Mouse (Mus musculus) hindbrain, embryonic 14.5 days (tissue): ENCODE data around the gene Bglap2. TPM values are rescaled to one million over a fixed set of nuclear protein-coding genes. Genes with fewer than 3 reads are reported as not detected.
A peak's percentile ranks its signal among the peaks of the same experiment; 100 is the strongest.

Experiments
- ATAC-seq: fragments of 200-750 bp; cut with Nextera tagmentation; 2 replicates; pipeline ENCODE4 v1.8.0; 2017; ENCODE audit warnings: moderate number of reproducible peaks, mild to moderate bottlenecking, moderate TSS enrichment, moderate library complexity; ENCODE audit not compliant: low FRiP score
- DNase-seq: peaks from one replicate; pipeline ENCODE4 v3.0.0-alpha.2; 2015; ENCODE audit warnings: low spot score
- H3K27ac ChIP-seq: fragments of 300-500 bp; sonication (generic); 2 replicates; pipeline ENCODE4 v1.5.1; 2014; ENCODE audit warnings: mild to moderate bottlenecking, moderate library complexity
- H3K27me3 ChIP-seq: fragments of 300-500 bp; sonication (generic); 2 replicates; pipeline ENCODE4 v1.6.1; 2014; ENCODE audit warnings: mild to moderate bottlenecking, low read length, mixed read lengths; ENCODE audit not compliant: control insufficient read depth, insufficient read depth
- H3K36me3 ChIP-seq: fragments of 300-500 bp; sonication (generic); replicated peaks from 2 replicates; pipeline ENCODE4 v1.6.1; 2014; ENCODE audit not compliant: control insufficient read depth, insufficient read depth
- H3K4me1 ChIP-seq: fragments of 300-500 bp; sonication (generic); replicated peaks from 2 replicates; pipeline ENCODE4 v1.6.1; 2014; ENCODE audit warnings: antibody characterized with exemption, low read length, mixed read lengths; ENCODE audit not compliant: control insufficient read depth, insufficient read depth
- H3K4me2 ChIP-seq: fragments of 300-500 bp; sonication (generic); replicated peaks from 2 replicates; pipeline ENCODE4 v1.6.1; 2014; ENCODE audit warnings: mild to moderate bottlenecking, moderate library complexity
- H3K4me3 ChIP-seq: fragments of 300-500 bp; sonication (generic); replicated peaks from 2 replicates; pipeline ENCODE4 v1.5.1; 2014; ENCODE audit warnings: mild to moderate bottlenecking, low read length
- H3K9ac ChIP-seq: fragments of 300-500 bp; sonication (generic); 2 replicates; pipeline ENCODE4 v1.6.1; 2014
- H3K9me3 ChIP-seq: fragments of 300-500 bp; sonication (generic); 2 replicates; pipeline ENCODE4 v1.6.1; 2016; ENCODE audit warnings: low read length; ENCODE audit not compliant: control insufficient read depth
- WGBS: fragments of 180-500 bp; shearing (Covaris S2); extraction: QIAGEN DNeasy Blood & Tissue Kit; methylation state at CpG from one replicate; pipeline ENCODE4 v1.1.7; 2014; 5-methylcytosine and 5-hydroxymethylcytosine counted together
- polyA plus RNA-seq: library from polyadenylated mRNA; unstranded; fragments of >200 nt; fragmentation: Nextera tagmentation; extraction: Ambion mirVana; gene quantifications from 2 replicates; pipeline ENCODE4 v1.2.1, GENCODE M21; 2014

Gene Bglap2
- polyA plus RNA-seq, 1 experiment from 2014 or later, result not detected

DNA sequence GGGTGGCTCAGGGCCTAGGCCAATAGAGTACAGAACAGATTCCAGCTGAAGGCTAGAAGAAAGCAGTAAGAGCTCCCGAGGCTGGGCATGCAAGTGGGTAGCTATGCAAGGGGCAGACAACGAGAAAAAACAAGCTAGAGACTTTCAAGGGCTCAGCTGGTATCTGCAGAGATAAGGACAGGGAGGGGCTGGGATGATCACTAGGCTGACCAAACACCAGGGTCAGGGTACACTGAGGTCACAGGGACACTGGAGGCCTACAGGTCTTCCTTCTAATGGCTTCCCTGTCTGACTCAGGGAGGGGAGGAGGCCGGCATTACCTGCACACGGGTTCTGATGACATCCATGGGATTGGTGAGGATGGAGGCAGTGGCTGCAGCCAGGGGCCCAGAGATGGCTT is 37.2 kb upstream of the Bglap2 start:
- Histone ChIP-seq H3K4me2 (no peak overlapping the region), H3K4me1 (peaks cover 4% of the 10 kb centered on the region; the same call in 1 of the 2 replicates), H3K36me3 (peaks cover 96% of the 10 kb centered on the region), H3K27ac (no peak overlapping the region), H3K27me3 (no peaks in the 10 kb centered on the region), H3K4me3 (no peak overlapping the region), H3K9ac (no peak overlapping the region), H3K9me3 (no peaks in the 10 kb centered on the region)
- no peak for DNase-seq
- WGBS, result 93% methylated on average over 4 of the region's 4 CpGs
- ATAC-seq, result no peak

DNA sequence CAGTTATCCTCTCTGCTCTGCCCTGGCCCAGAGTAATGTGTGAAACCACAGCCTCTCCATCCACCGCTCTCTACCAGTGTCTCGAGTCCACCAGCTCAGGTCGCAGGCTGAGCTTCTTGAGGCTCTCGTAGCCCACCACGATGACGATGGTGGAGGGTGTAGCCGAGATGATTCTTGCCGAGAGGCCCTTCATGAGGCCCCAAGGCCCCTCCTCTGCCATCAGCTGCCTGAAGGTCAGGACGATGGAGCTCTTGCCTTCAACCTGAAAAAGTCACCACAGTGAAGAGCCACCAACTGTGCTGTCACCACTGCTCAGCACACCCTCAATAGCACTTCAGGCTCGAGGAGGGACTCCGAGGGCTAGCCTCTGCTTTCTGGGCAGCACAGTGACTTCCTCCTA is 34.1 kb upstream of the Bglap2 start:
- Histone ChIP-seq H3K36me3 (peaks cover 66% of the 10 kb centered on the region), H3K9me3 (no peaks in the 10 kb centered on the region), H3K9ac (no peak overlapping the region), H3K27ac (no peak overlapping the region), H3K4me1 (peaks cover 12% of the 10 kb centered on the region), H3K4me2 (no peak overlapping the region), H3K4me3 (no peak overlapping the region), H3K27me3 (no peaks in the 10 kb centered on the region)
- 90% methylated on average over 11 of the region's 11 CpGs for WGBS
- ATAC-seq (no peak), DNase-seq (no peak)

DNA sequence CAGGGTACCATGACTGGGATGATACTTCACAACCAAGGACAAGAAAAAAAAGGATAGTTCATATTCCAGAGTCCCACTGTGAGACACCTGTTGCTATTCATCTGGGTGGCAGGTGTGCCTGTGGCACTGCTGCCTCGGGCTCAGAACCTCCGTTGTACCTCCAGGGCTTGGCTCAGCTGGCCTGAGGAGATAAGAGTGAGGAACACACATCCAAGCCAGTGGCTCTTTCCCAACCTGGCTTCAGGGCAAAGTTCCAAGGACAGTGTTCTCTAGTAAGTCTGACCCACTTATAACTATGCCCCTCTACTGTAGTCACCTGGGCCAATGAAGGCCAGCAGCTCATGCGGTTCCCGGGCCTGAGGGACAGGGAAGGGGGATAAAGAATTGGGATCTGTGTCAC is 33.2 kb upstream of the Bglap2 start:
- peaks cover 12% of the 10 kb centered on the region for H3K4me1 ChIP-seq
- no peak overlapping the region for H3K27ac ChIP-seq
- DNase-seq (no peak), ATAC-seq (no peak)
- no peak overlapping the region for H3K9ac ChIP-seq
- no peak overlapping the region for H3K4me3 ChIP-seq
- 89% methylated on average over 4 of the region's 4 CpGs for WGBS
- no peak overlapping the region for H3K4me2 ChIP-seq
- no peaks in the 10 kb centered on the region for H3K27me3 ChIP-seq
- no peaks in the 10 kb centered on the region for H3K9me3 ChIP-seq
- H3K36me3 ChIP-seq, result peaks cover 56% of the 10 kb centered on the region

DNA sequence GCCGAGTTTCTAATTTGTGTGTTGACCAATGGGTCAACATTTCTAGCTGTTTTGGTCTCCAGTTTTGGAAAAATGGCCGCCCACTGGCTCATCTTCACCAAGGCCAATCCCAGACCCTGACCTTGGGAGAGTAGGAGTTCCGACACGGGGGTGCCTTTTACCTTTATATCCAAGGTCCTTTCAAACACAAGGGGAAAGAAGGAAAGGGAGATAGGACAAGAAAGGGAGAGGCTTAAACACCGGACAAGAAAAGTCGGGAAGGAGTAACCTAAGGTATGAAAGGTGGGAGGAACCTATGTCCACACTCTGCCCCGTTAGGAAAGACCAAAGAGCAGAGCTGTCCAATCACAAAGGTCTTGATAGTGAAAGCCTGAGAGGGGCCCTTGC is 32.1 kb upstream of the Bglap2 start:
- 28% methylated on average over 7 of the region's 7 CpGs for WGBS
- ATAC-seq, result no peak

DNA sequence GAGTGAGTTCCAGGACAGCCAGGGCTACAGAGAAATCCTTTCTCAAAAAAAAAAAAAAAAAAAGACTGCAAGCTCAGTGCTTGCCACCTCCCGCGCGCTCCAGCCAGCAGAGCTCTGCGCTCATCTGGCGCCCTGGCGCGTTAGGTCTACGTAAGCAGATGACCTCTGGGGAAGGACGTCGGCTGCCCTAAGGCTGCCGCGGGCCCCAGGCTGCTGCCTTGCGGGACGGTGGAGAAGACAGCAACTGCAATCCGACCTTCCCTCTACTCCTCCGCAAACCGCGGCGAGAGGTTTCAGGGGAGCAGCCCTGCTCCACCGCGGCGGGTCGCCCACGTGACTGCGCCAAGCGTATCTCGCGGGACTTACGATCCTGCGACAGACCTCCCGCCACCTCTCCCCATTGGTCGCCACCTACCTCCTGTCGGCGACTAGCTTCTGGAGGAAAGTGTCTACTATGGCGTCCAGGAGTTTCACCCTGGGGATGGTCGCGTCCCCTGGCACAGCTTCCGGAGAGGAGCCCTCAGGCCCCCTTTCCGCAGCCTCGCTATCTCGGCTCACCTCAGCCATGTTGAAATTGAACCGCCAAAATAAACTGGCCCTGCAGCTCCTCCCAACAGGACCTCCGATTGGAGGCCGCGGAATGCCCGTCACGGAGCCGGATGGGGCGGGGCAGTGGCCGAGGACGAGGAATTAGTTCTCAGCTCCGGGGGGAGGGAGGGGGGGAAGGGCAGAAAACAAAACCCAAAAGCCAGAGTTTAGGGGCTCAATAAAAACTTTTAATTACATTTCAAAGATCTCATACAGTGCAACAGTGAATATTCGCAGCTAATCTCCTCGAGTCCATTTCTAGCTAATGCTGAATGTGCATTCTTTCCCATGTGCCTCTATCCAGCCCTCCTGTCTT is 31.5 kb upstream of the Bglap2 start, which contains the start of gene Pmf1:
Gene Pmf1 (minus strand): TSS at position 591 of the 904 bp plus-strand sequence.
- peak; percentile 81 for DNase-seq

More for the DNA sequence above, 32.1 kb upstream of the Bglap2 start:
- Histone ChIP-seq H3K36me3 (peaks cover 47% of the 10 kb centered on the region), H3K4me2 (peak overlapping the region; percentile 73), H3K27ac (peak overlapping the region; percentile 86), H3K27me3 (no peaks in the 10 kb centered on the region), H3K4me3 (peak overlapping the region; percentile 56), H3K9me3 (no peaks in the 10 kb centered on the region), H3K4me1 (peaks cover 12% of the 10 kb centered on the region), H3K9ac (peak overlapping the region; percentile 77)
- DNase-seq, result no peak

DNA sequence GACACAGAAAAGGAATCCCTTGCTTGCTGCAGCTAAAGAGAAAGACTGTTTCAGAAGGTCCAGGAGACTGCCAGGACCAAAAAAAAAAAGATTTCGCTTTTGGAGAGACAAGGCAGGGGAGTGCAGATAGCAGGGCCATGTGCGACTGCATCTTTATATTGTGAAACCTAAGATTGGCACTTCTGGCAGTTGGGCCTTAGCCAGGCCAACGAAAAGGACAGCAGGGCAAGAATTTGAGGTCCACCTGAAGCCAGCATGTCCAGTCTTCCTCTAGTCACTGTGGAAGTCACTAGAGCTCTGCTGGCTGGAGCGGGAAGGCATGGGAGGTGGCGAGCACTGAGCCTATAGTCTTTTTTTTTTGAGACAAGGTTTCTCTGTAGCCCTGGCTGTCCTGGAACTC is 30.5 kb upstream of the Bglap2 start:
- Histone ChIP-seq H3K9ac (peak overlapping the region; percentile 77; the same call in 1 of the 2 replicates), H3K4me1 (peaks cover 12% of the 10 kb centered on the region), H3K36me3 (peaks cover 30% of the 10 kb centered on the region), H3K4me2 (peak overlapping the region; percentile 73), H3K4me3 (peak overlapping the region; percentile 56; the same call in 1 of the 2 replicates), H3K27ac (no peak overlapping the region), H3K9me3 (no peaks in the 10 kb centered on the region), H3K27me3 (no peaks in the 10 kb centered on the region)
- 75% methylated on average over 5 of the region's 5 CpGs for WGBS
- DNase-seq (no peak), ATAC-seq (no peak)

More for the DNA sequence above, 31.5 kb upstream of the Bglap2 start, which contains the start of gene Pmf1:
- Histone ChIP-seq H3K27ac (peak within 1 kb of the TSS; percentile 86), H3K9me3 (no peaks in the 10 kb centered on the region), H3K36me3 (peaks cover 41% of the 10 kb centered on the region), H3K4me2 (peak within 1 kb of the TSS; percentile 73), H3K4me3 (peak within 1 kb of the TSS; percentile 56), H3K27me3 (no peaks in the 10 kb centered on the region), H3K4me1 (peaks cover 12% of the 10 kb centered on the region), H3K9ac (peak within 1 kb of the TSS; percentile 77)
- ATAC-seq, result peak; percentile 89
- WGBS, result under 1% methylated on average over 54 of the region's 54 CpGs

DNA sequence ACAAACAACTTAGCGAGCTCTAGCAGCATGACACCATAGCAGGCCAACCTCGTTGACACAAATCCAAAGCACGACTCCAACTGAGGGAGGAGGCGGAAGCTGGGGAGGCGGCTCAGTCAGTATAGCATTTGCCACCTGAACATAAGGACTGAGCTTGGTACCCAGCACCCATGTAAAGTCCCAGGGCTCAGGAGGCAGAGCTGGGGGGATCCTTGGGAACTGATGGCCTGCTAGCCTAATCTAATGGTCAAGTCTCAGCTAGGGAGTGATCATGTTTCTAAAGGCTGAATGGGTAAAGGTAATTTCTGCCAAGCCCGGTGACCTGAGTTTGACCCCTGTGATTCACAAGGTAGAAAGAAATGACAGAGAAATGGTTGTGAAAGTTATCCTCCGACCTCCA is 29.0 kb upstream of the Bglap2 start:
- no peaks in the 10 kb centered on the region for H3K27me3 ChIP-seq
- WGBS, result 63% methylated on average over 7 of the region's 7 CpGs
- H3K4me3 ChIP-seq, result no peak overlapping the region
- H3K9ac ChIP-seq, result no peak overlapping the region
- DNase-seq (no peak), ATAC-seq (no peak)
- H3K27ac ChIP-seq, result no peak overlapping the region
- H3K4me1 ChIP-seq, result peaks cover 12% of the 10 kb centered on the region
- no peak overlapping the region for H3K4me2 ChIP-seq
- peaks cover 17% of the 10 kb centered on the region for H3K36me3 ChIP-seq
- H3K9me3 ChIP-seq, result no peaks in the 10 kb centered on the region

DNA sequence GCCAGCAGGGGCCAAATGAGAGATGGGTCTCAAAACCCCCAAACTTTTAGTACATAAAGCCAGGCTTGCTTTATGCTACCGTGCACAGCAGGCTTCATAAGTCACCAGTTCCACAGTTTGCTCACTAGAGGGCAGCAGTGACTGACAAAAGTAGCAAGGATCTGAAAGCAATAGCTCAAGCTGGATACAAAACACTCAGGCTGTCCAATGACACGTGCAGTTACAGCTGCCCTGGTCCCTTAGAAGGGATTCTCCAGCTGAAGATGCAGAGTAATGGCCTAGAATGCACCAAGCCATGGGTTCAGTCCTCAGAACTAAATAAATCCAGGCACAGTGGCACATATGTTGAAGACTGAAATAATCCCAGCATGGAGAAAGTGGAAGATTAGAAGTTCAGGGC is 28.6 kb upstream of the Bglap2 start:
- no peak overlapping the region for H3K27ac ChIP-seq
- 4% methylated on average over 2 of the region's 2 CpGs for WGBS
- H3K9ac ChIP-seq, result no peak overlapping the region
- H3K9me3 ChIP-seq, result no peaks in the 10 kb centered on the region
- H3K36me3 ChIP-seq, result peaks cover 13% of the 10 kb centered on the region
- peaks cover 12% of the 10 kb centered on the region for H3K4me1 ChIP-seq
- no peaks in the 10 kb centered on the region for H3K27me3 ChIP-seq
- DNase-seq (peak; percentile 91), ATAC-seq (peak; percentile 46)
- H3K4me3 ChIP-seq, result no peak overlapping the region
- H3K4me2 ChIP-seq, result no peak overlapping the region

DNA sequence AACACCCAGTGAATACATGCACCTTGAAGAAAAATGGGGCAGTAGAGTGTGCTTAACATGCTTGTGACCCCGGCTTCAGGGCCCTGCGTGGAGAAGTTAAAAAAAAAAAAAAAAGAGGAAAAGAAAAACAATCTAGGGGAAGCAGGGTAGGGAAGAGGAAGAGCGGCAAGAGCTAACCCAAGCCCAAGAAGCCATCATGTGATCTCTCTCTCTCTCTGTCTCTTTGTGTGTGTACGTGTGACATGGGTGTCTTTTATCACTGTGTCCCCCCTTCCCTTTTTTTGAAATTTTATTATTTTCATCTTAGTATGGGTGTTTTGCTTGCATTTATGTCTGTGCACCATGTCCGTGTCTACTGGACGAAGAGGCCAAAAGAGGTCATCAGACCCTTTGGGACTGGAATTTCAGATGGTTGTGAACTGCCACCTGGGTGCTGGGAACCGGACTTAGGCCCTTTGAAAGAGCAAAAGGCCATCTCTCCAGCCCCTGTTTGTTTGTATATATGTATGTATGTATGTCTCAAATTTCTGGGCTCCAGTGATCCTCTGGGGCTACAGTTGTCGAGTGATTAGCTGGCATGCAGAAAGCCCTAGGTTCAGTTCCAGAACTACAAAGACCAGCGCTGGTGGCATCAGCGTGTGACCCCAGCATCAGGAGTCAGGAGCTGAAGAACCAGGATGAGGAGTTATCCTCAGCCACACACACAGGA is 25.2 kb upstream of the Bglap2 start:
- DNase-seq, result no peak
- WGBS, result 94% methylated on average over 10 of the region's 10 CpGs
- no peaks in the 10 kb centered on the region for H3K27me3 ChIP-seq

More for the DNA sequence above, 25.2 kb upstream of the Bglap2 start:
- 0 out of 2 replicates have a peak, but pooled peaks cover 3% of the 10 kb centered on the region for H3K36me3 ChIP-seq
- no peak overlapping the region for H3K9ac ChIP-seq
- no peak overlapping the region for H3K4me2 ChIP-seq
- no peak overlapping the region for H3K27ac ChIP-seq
- ATAC-seq, result no peak
- no peaks in the 10 kb centered on the region for H3K9me3 ChIP-seq
- H3K4me1 ChIP-seq, result 0 out of 2 replicates have a peak, but pooled peaks cover under 1% of the 10 kb centered on the region
- no peak overlapping the region for H3K4me3 ChIP-seq
